25 mouse cellular contexts compared by ENCODE assay signal in genomic region chr4:76409159-76409558, GRCm38 (mm10).
DNase-seq lines count a peak whose midpoint lies in the region; ATAC-seq and TF ChIP-seq lines count a peak whose summit lies in the region.
"Had no signal": no experiment of that assay in that cellular context is flagged by ENCODE, and none has a peak within 500 bp of the region (broad histone marks: within the 10 kb centered on the region; RNA-seq: fewer than 3 reads in every experiment).

No protein-coding gene starts in this region.

- no peaks in the 10 kb centered on the region for H3K4me1 ChIP-seq in kidney, postnatal 0 days (replicated peaks; ENCODE audit: insufficient read depth, low read length)
- no peaks in the 10 kb centered on the region for H3K4me1 ChIP-seq in kidney, embryonic 15.5 days
- no peaks in the 10 kb centered on the region for H3K4me1 ChIP-seq in lung, embryonic 16.5 days (replicated peaks; ENCODE audit: control insufficient read depth, insufficient read depth, low read length)
- H3K4me1 ChIP-seq in limb, embryonic 10.5 days = peaks cover 5% of the 10 kb centered on the region
- H3K4me1 ChIP-seq: embryonic facial prominence, embryonic 12.5 days had no signal

- TF ChIP-seq CTCF in kidney, postnatal 0 days (IDR thresholded peaks at IDR 0.05; ENCODE audit: low read depth) = no peak

- no peak overlapping the region for H3K9ac ChIP-seq in kidney, postnatal 0 days (ENCODE audit: low read depth, low read length)
- no peak overlapping the region for H3K9ac ChIP-seq in kidney, embryonic 15.5 days
- no peak overlapping the region for H3K9ac ChIP-seq in lung, embryonic 16.5 days (ENCODE audit: low read length)
- H3K9ac ChIP-seq: embryonic facial prominence, embryonic 12.5 days; forebrain, embryonic 13.5 days; forebrain, embryonic 15.5 days had no signal

- no peaks in the 10 kb centered on the region for H3K36me3 ChIP-seq in kidney, postnatal 0 days (ENCODE audit: insufficient read depth, low read length)
- H3K36me3 ChIP-seq in kidney, embryonic 15.5 days = no peaks in the 10 kb centered on the region
- H3K36me3 ChIP-seq in lung, embryonic 16.5 days (ENCODE audit: control insufficient read depth, insufficient read depth, low read length) = no peaks in the 10 kb centered on the region
- H3K36me3 ChIP-seq in limb, embryonic 10.5 days = no peaks in the 10 kb centered on the region
- H3K36me3 ChIP-seq: embryonic facial prominence, embryonic 10.5 days; embryonic facial prominence, embryonic 12.5 days; forebrain, embryonic 15.5 days; G1E had no signal

- no peak overlapping the region for H3K4me2 ChIP-seq in kidney, postnatal 0 days (ENCODE audit: low read length)
- no peak overlapping the region for H3K4me2 ChIP-seq in kidney, embryonic 15.5 days
- H3K4me2 ChIP-seq in lung, embryonic 16.5 days (ENCODE audit: low read depth, low read length) = no peak overlapping the region
- H3K4me2 ChIP-seq: embryonic facial prominence, embryonic 12.5 days; forebrain, embryonic 13.5 days; forebrain, embryonic 15.5 days had no signal

- WGBS in kidney, postnatal 0 days = 31% methylated on average over 3 of the region's 3 CpGs
- 25% methylated on average over 3 of the region's 3 CpGs for WGBS in kidney, embryonic 15.5 days
- WGBS in lung, embryonic 16.5 days = 47% methylated on average over 3 of the region's 3 CpGs
- 72% methylated on average over 3 of the region's 3 CpGs for WGBS in limb, embryonic 10.5 days

- no peak overlapping the region for H3K4me3 ChIP-seq in kidney, postnatal 0 days (replicated peaks; ENCODE audit: low read depth, low read length)
- H3K4me3 ChIP-seq in kidney, embryonic 15.5 days (replicated peaks) = no peak overlapping the region
- H3K4me3 ChIP-seq in lung, embryonic 16.5 days (ENCODE audit: low read length) = no peak overlapping the region
- H3K4me3 ChIP-seq in limb, embryonic 10.5 days = no peak overlapping the region
- H3K4me3 ChIP-seq: embryonic facial prominence, embryonic 10.5 days; embryonic facial prominence, embryonic 12.5 days; forebrain, embryonic 13.5 days; forebrain, embryonic 15.5 days had no signal

- no peaks in the 10 kb centered on the region for H3K27me3 ChIP-seq in kidney, postnatal 0 days (ENCODE audit: insufficient read depth, low read length)
- no peaks in the 10 kb centered on the region for H3K27me3 ChIP-seq in kidney, embryonic 15.5 days
- no peaks in the 10 kb centered on the region for H3K27me3 ChIP-seq in lung, embryonic 16.5 days (ENCODE audit: control insufficient read depth, insufficient read depth, low read depth, low read length)
- H3K27me3 ChIP-seq in limb, embryonic 10.5 days (ENCODE audit: low read depth, poor library complexity, severe bottlenecking) = no peaks in the 10 kb centered on the region
- H3K27me3 ChIP-seq: CH12.LX; embryonic facial prominence, embryonic 12.5 days; forebrain, embryonic 13.5 days; forebrain, embryonic 15.5 days; Patski had no signal

- no peak for ATAC-seq in kidney, postnatal 0 days (replicated peaks; ENCODE audit: low FRiP score, low read depth)
- ATAC-seq in kidney, embryonic 15.5 days (replicated peaks; ENCODE audit: low FRiP score) = no peak
- peak; percentile 80 for ATAC-seq in lung, embryonic 16.5 days (ENCODE audit: low read depth)
- ATAC-seq: activated CD4-positive, CD25-positive, alpha-beta regulatory T cell, adult 4 months; CD4-positive, CD25-positive, alpha-beta regulatory T cell, adult 4 months; forebrain, embryonic 13.5 days; forebrain, embryonic 15.5 days; Patski had no signal

- DNase-seq in kidney, postnatal 0 days (ENCODE audit: low spot score) = peak; percentile 49
- no peak for DNase-seq in lung, postnatal 4 days
- peak; percentile 17 for DNase-seq in lung, postnatal 10 days
- peak; percentile 51 for DNase-seq in lung, postnatal 36 days
- DNase-seq in limb, embryonic 10.5 days (ENCODE audit: low spot score) = no peak
- DNase-seq: adrenal gland, adult 8-10 months; adrenal gland, postnatal 14 days; adrenal gland, postnatal 36 days; B cell, adult 2 months; cerebellum, adult 18-20 months; cerebellum, adult 8-10 months; cerebellum, adult 9-11 months; cerebellum, postnatal 14 days; cerebellum, postnatal 36 days had no signal

- no peak overlapping the region for H3K27ac ChIP-seq in kidney, postnatal 0 days
- H3K27ac ChIP-seq in kidney, embryonic 15.5 days = no peak overlapping the region
- no peak overlapping the region for H3K27ac ChIP-seq in lung, embryonic 16.5 days (ENCODE audit: low read length)
- no peak overlapping the region for H3K27ac ChIP-seq in limb, embryonic 10.5 days
- H3K27ac ChIP-seq: embryonic facial prominence, embryonic 10.5 days; embryonic facial prominence, embryonic 12.5 days; forebrain, embryonic 13.5 days; forebrain, embryonic 15.5 days had no signal

- H3K9me3 ChIP-seq in kidney, postnatal 0 days (replicated peaks; ENCODE audit: low read length) = no peaks in the 10 kb centered on the region
- no peaks in the 10 kb centered on the region for H3K9me3 ChIP-seq in kidney, embryonic 15.5 days (replicated peaks)
- no peaks in the 10 kb centered on the region for H3K9me3 ChIP-seq in lung, embryonic 16.5 days (ENCODE audit: control insufficient read depth, low read length)
- H3K9me3 ChIP-seq in limb, embryonic 10.5 days (replicated peaks) = no peaks in the 10 kb centered on the region
- H3K9me3 ChIP-seq: embryonic facial prominence, embryonic 10.5 days; embryonic facial prominence, embryonic 12.5 days; forebrain, embryonic 13.5 days; forebrain, embryonic 15.5 days; G1E had no signal

Comparison
In these comparisons a context has a peak if more than half of its experiments do, and no peak if none do; other contexts are left out.
1. DNase-seq: peak in kidney, postnatal 0 days (single experiment), lung, postnatal 10 days (single experiment) and lung, postnatal 36 days (single experiment); none in lung, postnatal 4 days (0 of 2) and limb, embryonic 10.5 days (single experiment).